Mouse (Mus musculus) v-Abl transformed pro-B cells (cell line): ENCODE measurements around the gene Mt4.

ENCODE experiments used
- in situ Hi-C, 2 experiments: fragments of 400-800 bp; cut with MboI; formaldehyde crosslinking; loops; one replicate each; pipeline ENCODE4 v1.15.1; 2025; ENCODE audit not compliant: unreplicated experiment in 2 of 2

Gene Mt4

GRCm38 (mm10) chr8:94136933-94137332 lies at the start of gene Mt4:
Mt4 (plus strand) TSS chr8:94137197.
- in situ Hi-C loops = no loop called here

GRCm38 (mm10) chr8:94087964-94088363 lies 49.0 kb upstream of the Mt4 start:
- in situ Hi-C loops = no loop called here

GRCm38 (mm10) chr8:94089715-94090114 lies 47.3 kb upstream of the Mt4 start:
- in situ Hi-C loops = no loop called here

GRCm38 (mm10) chr8:94092848-94093247 lies 44.1 kb upstream of the Mt4 start:
- in situ Hi-C loops = no loop called here

GRCm38 (mm10) chr8:94094281-94094680 lies 42.7 kb upstream of the Mt4 start:
- in situ Hi-C loops = no loop called here

GRCm38 (mm10) chr8:94098081-94098974 lies 38.7 kb upstream of the Mt4 start, which contains the start of gene Bbs2:
Bbs2 (minus strand) TSS chr8:94098928.
- in situ Hi-C loops = no loop called here

GRCm38 (mm10) chr8:94098996-94099395 lies 38.0 kb upstream of the Mt4 start:
- in situ Hi-C loops = no loop called here

- in situ Hi-C loops = loop anchor here (5.0 to 10.0 kb wide), 2 partner anchors 88 to 101 kb away; no protein-coding TSS in a partner anchor
Measured at GRCm38 (mm10) chr8:94104146-94104545, 32.9 kb upstream of the Mt4 start.

- in situ Hi-C loops = loop anchor here in 1 of 2 experiments (10.0 kb wide), 1 partner anchor 97 kb away; no protein-coding TSS in a partner anchor
Measured at GRCm38 (mm10) chr8:94107871-94108270, 29.1 kb upstream of the Mt4 start.

- in situ Hi-C loops = loop anchor here in 1 of 2 experiments (10.0 kb wide), 1 partner anchor 95 kb away; no protein-coding TSS in a partner anchor
Measured at GRCm38 (mm10) chr8:94109396-94109795, 27.6 kb upstream of the Mt4 start.

GRCm38 (mm10) chr8:94109835-94110234 lies 27.2 kb upstream of the Mt4 start:
- in situ Hi-C loops = loop anchor here in 1 of 2 experiments (10.0 kb wide), 1 partner anchor 95 kb away; no protein-coding TSS in a partner anchor

GRCm38 (mm10) chr8:94110526-94111177 lies 26.3 kb upstream of the Mt4 start:
- in situ Hi-C loops = no loop called here

GRCm38 (mm10) chr8:94113435-94113834 lies 23.6 kb upstream of the Mt4 start:
- in situ Hi-C loops = no loop called here

- in situ Hi-C loops = no loop called here
Measured at GRCm38 (mm10) chr8:94113972-94114371, 23.0 kb upstream of the Mt4 start.

- in situ Hi-C loops = no loop called here
Measured at GRCm38 (mm10) chr8:94118776-94119430, 18.1 kb upstream of the Mt4 start.

- in situ Hi-C loops = no loop called here
Measured at GRCm38 (mm10) chr8:94121625-94122024, 15.4 kb upstream of the Mt4 start.

- in situ Hi-C loops = no loop called here
Measured at GRCm38 (mm10) chr8:94122711-94123468, 14.1 kb upstream of the Mt4 start.

GRCm38 (mm10) chr8:94127711-94128110 lies 9.3 kb upstream of the Mt4 start:
- in situ Hi-C loops = no loop called here

GRCm38 (mm10) chr8:94129133-94129789 lies 7.7 kb upstream of the Mt4 start:
- in situ Hi-C loops = no loop called here

- in situ Hi-C loops = no loop called here
Measured at GRCm38 (mm10) chr8:94130126-94130525, 6.9 kb upstream of the Mt4 start.
